Mouse (Mus musculus) adrenal gland, adult 18-20 months (tissue): Measurements from ENCODE around the gene 1190005I06Rik. TPM values are rescaled to one million over a fixed set of nuclear protein-coding genes. Genes with fewer than 3 reads are reported as not detected.

ENCODE experiments used
- DNase-seq, 2 experiments: peaks; one replicate each; pipeline ENCODE4 v3.0.0; 2021 to 2022; ENCODE audit warnings: low spot score in 2 of 2
- total RNA-seq, 2 experiments: library from RNA; stranded (reverse); gene quantifications; 1 replicate in 1 of 2; 2 replicates in 1 of 2; pipeline ENCODE4 v1.2.3; 2021

Gene 1190005I06Rik
- total RNA-seq, 2 experiments from 2014 or later = 12.3 to 21.3 TPM

DNA sequence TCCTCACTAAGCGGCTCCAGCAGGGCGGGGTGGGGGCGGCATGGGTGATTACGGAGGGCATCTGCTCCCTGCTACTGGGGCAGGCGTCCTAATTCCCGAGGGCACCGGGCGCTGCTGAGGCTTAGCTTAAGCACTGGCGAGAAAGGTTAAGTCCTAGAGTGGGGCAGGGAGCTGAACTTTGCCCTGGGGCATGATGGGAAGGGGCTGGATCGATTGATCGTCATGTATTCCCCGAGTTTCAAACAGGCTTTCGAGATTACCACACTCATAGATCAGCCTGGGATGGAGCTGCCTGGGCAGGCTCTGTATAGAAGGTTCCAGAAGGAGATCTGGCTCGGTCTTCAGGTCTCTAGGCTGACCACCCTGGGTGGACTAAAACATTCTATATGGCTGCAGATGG lies 25.3 kb downstream of the 1190005I06Rik start:
- DNase-seq = no peak

- DNase-seq = no peak
Observed at GRCm38 (mm10) chr8:120620441-120620840, 27.0 kb downstream of the 1190005I06Rik start.

DNA sequence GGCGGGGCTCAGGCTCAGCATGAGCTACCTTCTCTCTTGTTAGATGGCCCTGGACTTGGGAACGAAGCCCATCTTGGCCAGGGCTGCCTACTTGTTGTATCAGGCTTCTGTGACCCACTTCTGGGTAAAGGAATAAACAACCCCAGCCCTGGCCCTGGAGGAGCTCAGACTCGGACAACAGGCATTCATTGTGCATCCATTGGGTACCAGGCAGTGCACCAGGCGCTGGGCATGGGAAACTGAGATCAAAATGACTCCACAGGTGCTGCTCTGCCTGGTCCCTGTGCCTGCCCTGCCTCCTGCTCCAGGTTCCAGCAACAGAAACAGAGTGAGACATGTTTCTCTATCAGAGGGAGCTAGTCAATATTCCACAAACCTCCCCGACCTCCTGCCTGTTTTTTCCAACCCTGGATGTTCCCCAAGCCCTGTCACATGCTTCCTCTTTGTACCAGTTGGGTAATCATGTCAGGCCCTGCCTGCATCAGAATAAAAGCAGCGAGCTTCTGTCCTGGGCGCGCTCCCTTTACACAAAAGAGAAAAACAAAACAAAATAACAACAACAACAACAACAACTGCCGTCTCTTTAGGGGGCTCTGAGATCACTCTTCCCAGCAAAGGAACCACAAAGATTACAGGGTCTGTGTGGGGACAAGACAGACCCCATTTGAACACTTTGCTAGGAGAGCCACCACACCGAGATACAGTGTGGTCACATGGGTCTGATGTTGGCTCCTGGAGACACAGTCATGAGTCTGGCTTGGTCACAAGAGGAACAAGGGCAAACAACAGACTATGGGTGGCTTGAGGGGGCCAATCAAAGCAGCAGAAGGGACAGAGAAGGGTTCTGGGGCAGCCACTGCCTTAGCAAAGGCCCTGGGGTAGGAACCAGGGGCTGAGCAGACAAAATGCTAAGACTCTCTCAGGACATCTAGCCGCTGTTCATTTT lies 27.9 kb downstream of the 1190005I06Rik start:
- DNase-seq = no peak

- DNase-seq = peak; percentile 69 to 73
Observed at GRCm38 (mm10) chr8:120618110-120618509, 29.3 kb downstream of the 1190005I06Rik start.

- DNase-seq = no peak
Observed at GRCm38 (mm10) chr8:120616663-120617626, 30.5 kb downstream of the 1190005I06Rik start.

DNA sequence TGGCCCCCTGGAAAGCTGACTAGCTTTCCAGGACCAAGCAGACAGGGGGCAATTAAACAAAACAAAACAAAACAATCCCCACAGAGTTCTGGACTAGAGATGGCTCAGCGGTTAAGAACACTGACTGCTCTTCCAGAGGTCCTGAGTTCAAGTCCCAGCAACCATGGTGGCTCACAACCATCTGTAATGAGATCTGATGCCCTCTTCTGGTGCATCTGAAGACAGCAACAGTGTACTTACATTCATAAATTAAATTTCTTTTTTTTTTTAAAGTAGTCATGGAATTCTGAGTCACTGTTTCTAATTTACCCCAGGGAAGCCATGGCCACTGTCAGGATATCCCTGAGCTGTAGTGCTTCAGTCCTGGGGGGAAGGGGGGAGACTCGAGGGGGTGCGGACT lies 32.9 kb downstream of the 1190005I06Rik start:
- no peak for DNase-seq

- no peak for DNase-seq
Observed at GRCm38 (mm10) chr8:120610824-120611223, 36.6 kb downstream of the 1190005I06Rik start.

- DNase-seq = peak; percentile 71 to 82
Observed at GRCm38 (mm10) chr8:120607885-120608284, 39.5 kb downstream of the 1190005I06Rik start.

DNA sequence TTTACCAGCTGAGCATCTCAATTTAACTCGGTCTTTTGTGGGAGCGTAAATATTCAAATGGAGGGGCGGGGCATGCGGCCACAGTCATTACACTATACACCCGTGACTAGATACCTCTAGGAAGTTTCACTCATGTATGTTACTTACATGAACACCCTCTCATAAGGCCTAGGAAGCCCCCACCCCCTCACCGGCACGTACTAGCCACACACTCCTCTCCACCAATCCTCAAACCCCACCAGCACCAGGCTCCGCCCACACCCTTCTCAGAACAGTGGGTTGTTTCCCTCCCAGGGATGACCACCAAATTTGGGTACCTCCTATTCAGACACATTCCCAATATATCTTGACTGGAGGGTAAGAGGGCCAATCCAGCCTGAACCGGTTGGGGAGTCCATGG lies 40.0 kb downstream of the 1190005I06Rik start:
- DNase-seq = no peak

DNA sequence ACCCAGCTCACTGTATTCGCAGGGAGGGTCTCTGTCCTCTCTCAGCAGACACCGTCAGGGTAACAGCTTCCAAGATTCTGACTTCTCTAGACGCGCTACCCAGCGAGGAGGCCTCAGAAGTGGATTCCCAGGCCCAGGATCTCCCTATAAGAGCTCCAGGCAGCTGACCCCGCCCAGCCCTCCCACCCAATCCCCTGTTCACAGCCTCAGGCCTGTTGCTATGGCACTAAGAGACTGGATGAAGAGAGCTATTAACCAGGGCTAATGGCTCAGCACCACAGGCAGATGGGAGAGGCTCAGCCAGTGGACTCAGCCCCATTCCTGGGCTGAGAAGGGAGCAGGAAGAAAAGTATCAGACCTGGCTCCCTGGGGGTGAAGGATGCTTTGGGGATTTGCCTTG lies 44.8 kb downstream of the 1190005I06Rik start:
- no peak for DNase-seq

DNA sequence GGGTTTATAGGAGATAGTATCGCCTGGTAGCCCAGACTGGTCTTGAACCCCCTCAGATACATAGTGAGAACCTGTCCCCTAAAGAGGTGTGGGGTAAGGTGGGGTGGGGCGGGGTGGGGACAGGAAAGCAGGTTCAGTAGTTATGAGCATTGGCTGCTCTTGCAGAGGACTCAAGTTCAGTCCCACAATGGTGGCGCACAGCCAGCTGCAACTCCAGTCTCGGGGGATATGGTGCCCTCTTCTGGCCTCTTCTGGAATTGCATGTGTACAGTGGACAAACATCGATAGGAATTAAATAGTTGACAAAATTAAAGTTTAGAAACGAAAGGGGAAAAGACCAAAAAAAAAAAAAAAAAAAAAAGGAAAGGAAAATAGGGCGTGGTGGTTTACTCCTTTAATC lies 47.9 kb downstream of the 1190005I06Rik start:
- peak; percentile 80 to 87 for DNase-seq

DNA sequence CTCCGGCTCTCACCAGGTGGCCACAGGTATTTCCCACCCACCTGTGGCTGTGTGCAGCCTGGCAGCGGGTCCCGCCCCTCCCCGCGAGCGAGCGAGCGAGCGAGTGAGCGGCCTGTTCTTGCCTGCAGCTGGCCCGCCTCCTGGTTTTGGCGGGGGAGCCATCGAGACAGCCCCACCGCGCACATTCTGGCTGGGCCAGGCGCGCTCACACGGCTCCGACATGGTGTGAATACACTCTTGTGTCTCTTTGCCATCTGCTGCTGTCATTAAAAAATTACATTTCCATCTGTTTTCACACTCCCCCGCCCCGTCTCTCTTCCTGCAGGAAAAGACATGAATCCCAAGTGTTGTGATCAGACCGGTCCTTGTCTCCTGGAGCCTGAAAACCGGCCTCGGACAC lies 48.9 kb downstream of the 1190005I06Rik start:
- no peak for DNase-seq

GRCm38 (mm10) chr8:120595963-120596362 lies 51.5 kb downstream of the 1190005I06Rik start:
- peak; percentile 56 to 57 for DNase-seq

- no peak for DNase-seq
Observed at GRCm38 (mm10) chr8:120594571-120594970, 52.9 kb downstream of the 1190005I06Rik start.

- no peak for DNase-seq
Observed at GRCm38 (mm10) chr8:120591587-120592292, 55.7 kb downstream of the 1190005I06Rik start.

- DNase-seq = no peak
Observed at GRCm38 (mm10) chr8:120589921-120590320, 57.5 kb downstream of the 1190005I06Rik start.

DNA sequence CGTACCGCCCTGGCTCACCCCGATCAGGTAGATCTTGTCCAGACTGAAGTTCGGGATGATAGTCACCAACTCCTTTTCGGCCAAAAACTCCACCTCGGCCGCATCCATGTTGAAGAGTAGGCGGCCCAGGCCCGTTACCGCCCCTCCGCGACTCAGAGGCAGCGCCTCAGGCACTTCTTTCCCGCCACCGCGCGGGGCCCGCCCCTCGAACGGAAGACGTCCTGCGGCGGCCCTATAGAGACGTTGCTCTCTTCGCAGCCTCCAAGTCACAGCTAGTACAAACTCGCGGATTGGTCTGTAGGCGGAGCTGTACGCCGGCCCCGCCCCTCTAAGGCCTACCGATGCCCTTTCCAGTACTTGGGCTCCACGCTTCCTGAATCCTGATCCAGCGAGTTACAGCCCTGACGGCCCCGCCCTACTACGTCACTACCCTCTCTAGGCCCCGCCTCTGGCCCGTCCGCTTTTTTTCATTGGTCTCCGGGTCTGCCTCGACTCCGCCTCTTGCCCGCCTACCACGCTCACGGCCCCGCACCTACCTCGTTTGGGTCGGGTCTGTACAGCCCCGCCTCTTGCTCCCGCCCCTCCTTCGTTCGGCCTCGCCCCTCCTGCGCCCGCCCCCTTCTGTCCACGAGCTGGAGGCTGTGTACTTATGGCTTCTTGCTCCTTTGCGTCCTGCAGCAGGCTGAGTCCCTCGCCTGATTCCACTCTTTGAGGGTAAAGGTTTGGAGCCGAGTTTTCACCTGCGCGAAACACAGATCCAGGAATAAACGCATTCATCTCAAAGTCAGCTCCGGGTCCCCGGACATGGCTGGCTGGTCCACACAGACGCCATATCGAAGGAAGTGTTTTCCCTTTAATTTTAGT lies 58.3 kb downstream of the 1190005I06Rik start, which contains the start of gene Gins2:
Gene Gins2 (minus strand): TSS at position 397 of the 864 bp plus-strand sequence.
- peak; percentile 96 for DNase-seq

DNA sequence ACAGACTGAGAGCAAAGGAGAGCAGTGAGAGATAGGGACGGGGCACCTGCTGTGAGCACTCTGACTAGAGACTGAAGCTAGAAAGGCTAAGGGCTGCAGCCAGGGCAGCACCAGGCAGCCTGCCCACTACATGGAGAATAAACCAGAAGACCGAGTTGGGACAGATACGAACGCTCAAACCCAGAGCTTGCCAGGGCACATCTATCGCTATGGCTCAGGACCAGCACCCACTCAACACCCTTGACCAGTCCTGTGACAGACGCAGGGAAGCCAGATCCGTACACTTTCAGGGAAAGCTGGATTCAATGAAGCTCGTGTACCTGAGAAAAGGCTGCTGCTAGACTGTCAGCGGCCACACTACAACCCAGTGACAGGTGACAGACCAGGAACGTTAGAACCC lies 61.9 kb downstream of the 1190005I06Rik start:
- no peak for DNase-seq

DNA sequence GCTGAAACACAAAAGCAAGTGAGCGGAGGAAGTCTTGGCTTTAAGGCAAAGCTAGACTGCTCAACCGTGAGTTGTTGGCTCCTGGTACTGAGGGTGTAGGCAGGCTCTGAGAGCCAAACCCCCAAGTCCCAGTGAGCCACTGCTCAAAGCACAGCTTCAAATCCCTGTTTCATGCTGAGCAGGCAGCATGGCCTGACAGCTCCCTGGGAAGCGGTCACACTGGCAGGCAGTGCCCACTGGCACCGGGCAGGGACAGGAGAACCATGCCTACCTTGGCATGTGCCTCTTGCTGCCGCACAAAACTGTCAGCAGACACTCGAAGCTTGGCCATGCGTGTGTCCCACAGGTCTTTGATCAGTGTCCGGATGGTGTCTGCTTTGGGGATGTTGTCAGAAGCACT lies 65.6 kb downstream of the 1190005I06Rik start:
- DNase-seq = no peak

DNA sequence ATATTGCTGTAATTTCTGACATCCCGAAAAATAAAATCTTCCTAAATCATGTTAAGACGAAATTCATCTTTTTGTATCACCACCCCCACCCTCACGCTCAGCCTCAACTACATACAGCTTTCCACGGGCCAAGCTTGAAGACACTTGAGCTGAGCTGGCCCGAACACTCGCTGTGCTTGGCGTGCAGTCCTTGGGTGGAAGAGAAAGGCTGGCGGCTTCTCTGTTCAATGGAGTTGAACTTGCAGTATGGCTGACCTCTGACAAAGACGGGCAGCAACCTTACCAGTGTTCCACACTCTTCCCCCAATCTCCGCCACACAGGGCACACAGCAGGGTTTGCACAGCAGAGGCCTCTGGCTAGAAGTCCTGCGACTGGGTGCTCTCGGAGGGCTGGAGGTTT lies 66.1 kb downstream of the 1190005I06Rik start:
- DNase-seq = no peak
